Mouse (Mus musculus) midbrain, embryonic 11.5 days (tissue): Measurements from ENCODE around the gene Nptn. TPM values are rescaled to one million over a fixed set of nuclear protein-coding genes. Genes with fewer than 3 reads are reported as not detected.

Experiments used
- ATAC-seq: fragments of 200-750 bp; cut with Nextera tagmentation; 2 replicates; pipeline ENCODE4 v1.8.0; 2017; ENCODE audit warnings: moderate TSS enrichment, moderate library complexity; ENCODE audit not compliant: low FRiP score
- DNase-seq: peaks from one replicate; pipeline ENCODE4 v3.0.0; 2015; ENCODE audit warnings: low spot score; ENCODE audit errors: missing footprints
- H3K27ac ChIP-seq: fragments of 300-500 bp; sonication (generic); 2 replicates; pipeline ENCODE4 v1.5.1; 2014; ENCODE audit warnings: low read depth, low read length
- H3K27me3 ChIP-seq: fragments of 300-500 bp; sonication (generic); 2 replicates; pipeline ENCODE4 v1.6.1; 2014; ENCODE audit warnings: mild to moderate bottlenecking, low read length, moderate library complexity, mixed read lengths; ENCODE audit not compliant: control insufficient read depth, insufficient read depth
- H3K36me3 ChIP-seq: fragments of 300-500 bp; sonication (generic); 2 replicates; pipeline ENCODE4 v1.6.1; 2014; ENCODE audit warnings: mild to moderate bottlenecking, low read length, moderate library complexity, mixed read lengths; ENCODE audit not compliant: control insufficient read depth, insufficient read depth
- H3K4me1 ChIP-seq: fragments of 300-500 bp; sonication (generic); 2 replicates; pipeline ENCODE4 v1.6.1; 2014; ENCODE audit warnings: low read length; ENCODE audit not compliant: control insufficient read depth, insufficient read depth
- H3K4me2 ChIP-seq: fragments of 300-500 bp; sonication (generic); 2 replicates; pipeline ENCODE4 v1.6.1; 2014; ENCODE audit warnings: mild to moderate bottlenecking, moderate library complexity
- H3K4me3 ChIP-seq: fragments of 300-500 bp; sonication (generic); 2 replicates; pipeline ENCODE4 v1.5.1; 2014; ENCODE audit warnings: low read depth, low read length
- H3K9ac ChIP-seq: fragments of 300-500 bp; sonication (generic); 2 replicates; pipeline ENCODE4 v1.6.1; 2014; ENCODE audit warnings: low read length
- H3K9me3 ChIP-seq: fragments of 300-500 bp; sonication (generic); 2 replicates; pipeline ENCODE4 v1.6.1; 2016; ENCODE audit warnings: low read length; ENCODE audit not compliant: control insufficient read depth
- WGBS: fragments of 180-500 bp; shearing (Covaris S2); extraction: QIAGEN DNeasy Blood & Tissue Kit; methylation state at CpG from one replicate; pipeline ENCODE4 v1.1.7; 2014; 5-methylcytosine and 5-hydroxymethylcytosine counted together
- polyA plus RNA-seq: library from polyadenylated mRNA; unstranded; fragments of >200 nt; fragmentation: Nextera tagmentation; extraction: Ambion mirVana; gene quantifications from 2 replicates; pipeline ENCODE4 v1.2.1, GENCODE M21; 2014

The Nptn gene
- polyA plus RNA-seq, 1 experiment from 2014 or later, result 60.7 TPM

GRCm38 (mm10) chr9:58658596-58659309 lies 76.7 kb downstream of the Nptn start:
- Histone ChIP-seq H3K27ac (no peak overlapping the region), H3K27me3 (no peaks in the 10 kb centered on the region), H3K4me2 (no peak overlapping the region), H3K9me3 (no peaks in the 10 kb centered on the region), H3K9ac (no peak overlapping the region), H3K4me3 (no peak overlapping the region), H3K36me3 (peaks cover 5% of the 10 kb centered on the region; the same call in 1 of the 2 replicates), H3K4me1 (no peaks in the 10 kb centered on the region)
- WGBS, result 91% methylated on average over 4 of the region's 4 CpGs
- ATAC-seq (no peak), DNase-seq (no peak)

GRCm38 (mm10) chr9:58659331-58659730 lies 77.3 kb downstream of the Nptn start:
- 88% methylated on average over 3 of the region's 3 CpGs for WGBS
- ATAC-seq (no peak), DNase-seq (peak; percentile 62)
- H3K4me1 ChIP-seq, result no peaks in the 10 kb centered on the region
- H3K36me3 ChIP-seq, result peaks cover 5% of the 10 kb centered on the region; the same call in 1 of the 2 replicates
- H3K9me3 ChIP-seq, result no peaks in the 10 kb centered on the region
- H3K27ac ChIP-seq, result no peak overlapping the region
- H3K4me2 ChIP-seq, result no peak overlapping the region
- no peak overlapping the region for H3K9ac ChIP-seq
- no peaks in the 10 kb centered on the region for H3K27me3 ChIP-seq
- no peak overlapping the region for H3K4me3 ChIP-seq

- Histone ChIP-seq H3K9ac (no peak overlapping the region; the same call in 1 of the 2 replicates), H3K4me3 (no peak overlapping the region), H3K9me3 (no peaks in the 10 kb centered on the region), H3K4me2 (no peak overlapping the region), H3K36me3 (peaks cover 5% of the 10 kb centered on the region; the same call in 1 of the 2 replicates), H3K27me3 (no peaks in the 10 kb centered on the region), H3K4me1 (no peaks in the 10 kb centered on the region), H3K27ac (no peak overlapping the region)
- ATAC-seq (no peak), DNase-seq (no peak)
- WGBS, result 86% methylated on average over 9 of the region's 9 CpGs
Measured at GRCm38 (mm10) chr9:58659989-58660388, 77.9 kb downstream of the Nptn start.

- no peak overlapping the region for H3K4me2 ChIP-seq
- DNase-seq (no peak), ATAC-seq (no peak)
- H3K9me3 ChIP-seq, result no peaks in the 10 kb centered on the region
- no peaks in the 10 kb centered on the region for H3K27me3 ChIP-seq
- no peak overlapping the region for H3K9ac ChIP-seq
- no peak overlapping the region for H3K4me3 ChIP-seq
- no peaks in the 10 kb centered on the region for H3K4me1 ChIP-seq
- H3K27ac ChIP-seq, result no peak overlapping the region
- 91% methylated on average over 3 of the region's 3 CpGs for WGBS
- peaks cover 5% of the 10 kb centered on the region; the same call in 1 of the 2 replicates for H3K36me3 ChIP-seq
Measured at GRCm38 (mm10) chr9:58660673-58661072, 78.6 kb downstream of the Nptn start.

GRCm38 (mm10) chr9:58662007-58662406 lies 80.0 kb downstream of the Nptn start:
- Histone ChIP-seq H3K36me3 (peaks cover 5% of the 10 kb centered on the region; the same call in 1 of the 2 replicates), H3K4me2 (no peak overlapping the region), H3K9ac (no peak overlapping the region), H3K4me1 (no peaks in the 10 kb centered on the region), H3K27me3 (no peaks in the 10 kb centered on the region), H3K4me3 (no peak overlapping the region), H3K27ac (no peak overlapping the region), H3K9me3 (no peaks in the 10 kb centered on the region)
- DNase-seq (no peak), ATAC-seq (no peak)
- WGBS, result 85% methylated on average over 4 of the region's 4 CpGs

GRCm38 (mm10) chr9:58662791-58663190 lies 80.8 kb downstream of the Nptn start:
- peaks cover 5% of the 10 kb centered on the region; the same call in 1 of the 2 replicates for H3K36me3 ChIP-seq
- DNase-seq, result no peak
- no peak overlapping the region for H3K4me2 ChIP-seq
- no peak overlapping the region for H3K4me3 ChIP-seq
- ATAC-seq, result no peak
- 91% methylated on average over 3 of the region's 3 CpGs for WGBS
- no peaks in the 10 kb centered on the region for H3K9me3 ChIP-seq
- no peaks in the 10 kb centered on the region for H3K27me3 ChIP-seq
- H3K27ac ChIP-seq, result no peak overlapping the region
- H3K4me1 ChIP-seq, result no peaks in the 10 kb centered on the region
- no peak overlapping the region for H3K9ac ChIP-seq

- Histone ChIP-seq H3K27me3 (no peaks in the 10 kb centered on the region), H3K4me3 (no peak overlapping the region), H3K36me3 (peaks cover 5% of the 10 kb centered on the region; the same call in 1 of the 2 replicates), H3K9me3 (no peaks in the 10 kb centered on the region), H3K27ac (no peak overlapping the region), H3K4me1 (no peaks in the 10 kb centered on the region), H3K9ac (no peak overlapping the region), H3K4me2 (no peak overlapping the region)
- no peak for ATAC-seq
- DNase-seq, result no peak
- 87% methylated on average over 9 of the region's 9 CpGs for WGBS
Measured at GRCm38 (mm10) chr9:58665492-58665891, 83.5 kb downstream of the Nptn start.

- no peak overlapping the region for H3K4me2 ChIP-seq
- H3K27me3 ChIP-seq, result no peaks in the 10 kb centered on the region
- no peak overlapping the region for H3K27ac ChIP-seq
- no peaks in the 10 kb centered on the region for H3K9me3 ChIP-seq
- H3K4me3 ChIP-seq, result no peak overlapping the region
- H3K9ac ChIP-seq, result no peak overlapping the region
- WGBS, result 52% methylated on average over 9 of the region's 9 CpGs
- no peak for DNase-seq
- peaks cover 5% of the 10 kb centered on the region; the same call in 1 of the 2 replicates for H3K36me3 ChIP-seq
- ATAC-seq, result no peak
- H3K4me1 ChIP-seq, result no peaks in the 10 kb centered on the region
Measured at GRCm38 (mm10) chr9:58666191-58666590, 84.2 kb downstream of the Nptn start.

- no peak overlapping the region for H3K27ac ChIP-seq
- no peaks in the 10 kb centered on the region for H3K4me1 ChIP-seq
- H3K27me3 ChIP-seq, result no peaks in the 10 kb centered on the region
- no peak overlapping the region for H3K9ac ChIP-seq
- peaks cover under 1% of the 10 kb centered on the region; the same call in 1 of the 2 replicates for H3K36me3 ChIP-seq
- WGBS, result 65% methylated on average over 9 of the region's 9 CpGs
- H3K9me3 ChIP-seq, result no peaks in the 10 kb centered on the region
- H3K4me3 ChIP-seq, result no peak overlapping the region
- no peak overlapping the region for H3K4me2 ChIP-seq
- ATAC-seq (no peak), DNase-seq (no peak)
Measured at GRCm38 (mm10) chr9:58667244-58667643, 85.2 kb downstream of the Nptn start.
